Mouse (Mus musculus) forebrain, embryonic 16.5 days (tissue): ENCODE results near the gene Tenm2. TPM values are rescaled to one million over a fixed set of nuclear protein-coding genes. Genes with fewer than 3 reads are reported as not detected.

Experiments
- ATAC-seq: fragments of 200-750 bp; cut with Nextera tagmentation; 2 replicates; pipeline ENCODE4 v1.8.0; 2017; ENCODE audit warnings: mild to moderate bottlenecking, moderate library complexity
- H3K27ac ChIP-seq: fragments of 300-500 bp; sonication (generic); 2 replicates; pipeline ENCODE4 v1.5.1; 2014; ENCODE audit warnings: low read length, control low read depth
- H3K27me3 ChIP-seq: fragments of 300-500 bp; sonication (generic); replicated peaks from 2 replicates; pipeline ENCODE4 v1.6.1; 2014; ENCODE audit warnings: low read length; ENCODE audit not compliant: control insufficient read depth, insufficient read depth
- H3K36me3 ChIP-seq: fragments of 300-500 bp; sonication (generic); 2 replicates; pipeline ENCODE4 v1.6.1; 2014; ENCODE audit not compliant: control insufficient read depth, insufficient read depth
- H3K4me1 ChIP-seq: fragments of 300-500 bp; sonication (generic); replicated peaks from 2 replicates; pipeline ENCODE4 v1.6.1; 2014; ENCODE audit warnings: low read length; ENCODE audit not compliant: control insufficient read depth, insufficient read depth
- H3K4me2 ChIP-seq: fragments of 300-500 bp; sonication (generic); 2 replicates; pipeline ENCODE4 v1.6.1; 2014; ENCODE audit warnings: mild to moderate bottlenecking, low read length, control low read depth
- H3K4me3 ChIP-seq: fragments of 300-500 bp; sonication (generic); replicated peaks from 2 replicates; pipeline ENCODE4 v1.5.1; 2014; ENCODE audit warnings: mild to moderate bottlenecking, low read length, control low read depth
- H3K9ac ChIP-seq: fragments of 300-500 bp; sonication (generic); replicated peaks from 2 replicates; pipeline ENCODE4 v1.6.1; 2014; ENCODE audit warnings: low read depth, low read length, control low read depth
- H3K9me3 ChIP-seq: fragments of 300-500 bp; sonication (generic); 2 replicates; pipeline ENCODE4 v1.6.1; 2016; ENCODE audit warnings: low read length; ENCODE audit not compliant: control insufficient read depth
- WGBS: fragments of 180-500 bp; shearing (Covaris S2); extraction: QIAGEN DNeasy Blood & Tissue Kit; methylation state at CpG from one replicate; pipeline ENCODE4 v1.1.7; 2014; 5-methylcytosine and 5-hydroxymethylcytosine counted together
- polyA plus RNA-seq: library from polyadenylated mRNA; unstranded; fragments of >200 nt; fragmentation: Nextera tagmentation; extraction: Ambion mirVana; gene quantifications from 2 replicates; pipeline ENCODE4 v1.2.1, GENCODE M21; 2015

The Tenm2 gene
- polyA plus RNA-seq, 1 experiment from 2014 or later = 58.7 TPM

GRCm38 (mm10) chr11:36090210-36090609 lies 1145.6 kb downstream of the Tenm2 start:
- 17% methylated on average over 3 of the region's 3 CpGs for WGBS
- Histone ChIP-seq H3K9ac (no peak overlapping the region), H3K9me3 (no peaks in the 10 kb centered on the region), H3K36me3 (no peaks in the 10 kb centered on the region), H3K27me3 (no peaks in the 10 kb centered on the region), H3K4me1 (no peaks in the 10 kb centered on the region), H3K4me2 (no peak overlapping the region), H3K4me3 (no peak overlapping the region), H3K27ac (no peak overlapping the region)
- ATAC-seq = no peak

GRCm38 (mm10) chr11:36081399-36082053 lies 1154.2 kb downstream of the Tenm2 start:
- Histone ChIP-seq H3K9me3 (no peaks in the 10 kb centered on the region), H3K27ac (no peak overlapping the region), H3K9ac (no peak overlapping the region), H3K36me3 (no peaks in the 10 kb centered on the region), H3K4me2 (no peak overlapping the region), H3K27me3 (no peaks in the 10 kb centered on the region), H3K4me3 (no peak overlapping the region), H3K4me1 (peaks cover 10% of the 10 kb centered on the region)
- 49% methylated on average over 10 of the region's 10 CpGs for WGBS
- 0 out of 2 replicates have a peak, but pooled peaks have one; percentile 24 for ATAC-seq

DNA sequence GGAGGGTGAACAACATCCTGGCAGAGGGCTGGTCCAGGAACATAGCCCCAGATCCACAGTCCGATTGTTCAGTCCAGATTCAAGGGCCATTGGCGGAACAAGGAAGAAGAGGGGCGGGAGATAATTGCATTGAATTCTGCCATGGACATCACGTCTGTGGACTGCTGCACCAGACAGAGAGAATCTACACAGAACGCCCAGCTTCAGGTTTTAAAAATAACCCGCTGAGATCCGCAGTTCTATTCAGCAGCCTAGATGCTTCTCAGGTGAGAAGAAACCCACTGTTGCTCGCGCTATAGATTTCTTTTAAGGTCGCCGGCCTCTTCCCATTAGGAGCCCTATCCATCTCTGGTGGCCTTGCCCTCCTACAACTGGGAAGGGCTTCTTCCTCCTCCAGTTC lies 1155.0 kb downstream of the Tenm2 start:
- Histone ChIP-seq H3K9me3 (no peaks in the 10 kb centered on the region), H3K4me3 (no peak overlapping the region), H3K4me1 (peaks cover 10% of the 10 kb centered on the region), H3K27ac (no peak overlapping the region), H3K36me3 (no peaks in the 10 kb centered on the region), H3K4me2 (no peak overlapping the region), H3K27me3 (no peaks in the 10 kb centered on the region), H3K9ac (0 out of 2 replicates have a peak overlapping the region, but pooled peaks have one; percentile 0)
- WGBS = 58% methylated on average over 11 of the region's 11 CpGs
- no peak for ATAC-seq

DNA sequence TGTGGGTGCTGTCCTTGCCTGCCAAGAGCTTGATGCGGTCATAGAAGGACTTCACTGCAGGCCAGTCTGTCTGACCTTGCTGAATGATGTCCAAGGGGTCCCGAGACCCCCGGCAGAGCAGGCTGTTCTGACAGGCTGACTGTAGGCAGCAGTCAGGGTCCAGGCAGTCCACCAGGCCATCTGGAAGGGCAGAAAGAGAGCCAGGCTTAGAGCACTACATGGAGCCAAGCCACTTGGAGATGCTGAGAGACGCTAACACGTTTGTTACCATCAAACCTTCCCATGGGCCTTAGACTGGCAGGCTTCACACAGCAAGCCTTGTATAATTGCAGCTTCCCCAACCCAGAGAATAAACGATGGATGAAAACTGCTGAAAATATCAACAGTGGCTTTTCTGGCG lies 1157.4 kb downstream of the Tenm2 start:
- no peaks in the 10 kb centered on the region for H3K27me3 ChIP-seq
- H3K27ac ChIP-seq = no peak overlapping the region
- H3K9me3 ChIP-seq = no peaks in the 10 kb centered on the region
- H3K9ac ChIP-seq = no peak overlapping the region
- no peak overlapping the region for H3K4me3 ChIP-seq
- 75% methylated on average over 7 of the region's 7 CpGs for WGBS
- ATAC-seq = no peak
- no peak overlapping the region for H3K4me2 ChIP-seq
- H3K36me3 ChIP-seq = no peaks in the 10 kb centered on the region
- peaks cover 28% of the 10 kb centered on the region for H3K4me1 ChIP-seq

DNA sequence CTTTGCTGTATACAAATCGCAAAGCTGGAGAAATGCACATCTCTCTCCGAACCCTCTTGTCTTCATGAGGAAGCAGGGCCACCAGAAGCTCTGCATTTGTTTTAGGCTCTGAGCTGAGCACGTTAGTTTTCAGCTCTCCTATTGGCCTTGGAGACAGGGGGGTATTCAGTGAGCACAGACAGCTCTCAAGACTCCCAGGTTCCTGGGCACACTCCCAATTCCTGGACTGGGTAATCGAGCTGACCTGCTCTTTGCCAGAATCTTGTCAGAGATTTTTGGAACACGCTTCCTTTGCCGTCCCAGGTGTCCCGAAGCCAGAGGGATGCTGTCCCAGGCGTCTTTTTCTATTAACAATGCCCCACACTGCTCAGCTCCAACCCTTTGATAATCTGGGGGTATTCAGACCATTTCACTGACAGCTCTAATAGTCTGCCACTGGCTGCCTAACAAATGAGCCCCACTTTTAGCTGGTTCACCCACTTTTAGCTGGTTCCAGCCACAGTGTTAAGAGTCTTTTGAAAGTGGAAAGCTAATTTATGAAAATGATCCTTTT lies 1161.7 kb downstream of the Tenm2 start:
- peak overlapping the region; percentile 57 for H3K27ac ChIP-seq

DNA sequence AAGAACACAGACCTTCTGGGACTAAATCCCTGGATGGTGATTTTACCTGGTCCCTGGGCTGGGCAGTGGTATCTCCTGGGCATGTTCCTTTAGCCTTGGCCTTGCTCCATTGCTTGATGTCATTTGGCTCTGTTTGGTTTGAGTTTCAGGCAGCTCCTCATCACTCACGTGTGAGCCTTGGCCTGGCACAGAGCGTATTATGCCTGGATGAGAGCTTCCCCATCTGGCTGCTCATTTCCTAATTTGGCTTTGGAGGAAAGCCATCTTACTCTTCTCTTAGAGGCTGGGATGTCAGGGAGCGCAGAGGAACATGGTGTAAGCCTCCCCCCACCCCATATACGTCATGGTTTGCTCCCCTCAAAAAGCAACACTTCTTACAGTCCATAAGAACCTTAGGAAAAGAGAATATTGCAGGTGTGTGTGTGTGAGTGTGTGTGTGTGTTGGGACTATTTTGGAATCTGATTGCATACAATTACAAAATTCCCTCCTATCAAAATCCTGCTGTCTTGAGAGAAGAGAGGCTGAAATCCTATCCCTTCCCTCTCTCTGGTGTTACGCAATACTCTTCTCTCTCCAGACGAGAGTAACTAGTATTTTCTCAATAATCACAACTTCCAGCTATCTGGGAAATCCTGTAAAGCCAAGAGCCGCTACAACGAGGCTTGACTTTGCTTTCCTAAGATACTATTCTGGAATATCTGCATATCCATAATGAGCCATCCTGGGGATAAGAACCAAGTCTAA lies 1162.5 kb downstream of the Tenm2 start:
- 0 out of 2 replicates have a peak overlapping the region, but pooled peaks have one; percentile 27 for H3K4me2 ChIP-seq
- H3K4me1 ChIP-seq = peaks cover 39% of the 10 kb centered on the region
- H3K4me3 ChIP-seq = no peak overlapping the region
- H3K9me3 ChIP-seq = no peaks in the 10 kb centered on the region
- no peaks in the 10 kb centered on the region for H3K27me3 ChIP-seq
- peak overlapping the region; percentile 64 for H3K27ac ChIP-seq
- ATAC-seq = peak; percentile 85
- 43% methylated on average over 8 of the region's 8 CpGs for WGBS
- H3K36me3 ChIP-seq = no peaks in the 10 kb centered on the region
- no peak overlapping the region for H3K9ac ChIP-seq

More for the DNA sequence above, 1161.7 kb downstream of the Tenm2 start:
- Histone ChIP-seq H3K4me3 (no peak overlapping the region), H3K36me3 (no peaks in the 10 kb centered on the region), H3K4me1 (peaks cover 39% of the 10 kb centered on the region), H3K4me2 (peak overlapping the region; percentile 16; the same call in 1 of the 2 replicates), H3K27me3 (no peaks in the 10 kb centered on the region), H3K9me3 (no peaks in the 10 kb centered on the region), H3K9ac (no peak overlapping the region)
- ATAC-seq = peak; percentile 77
- WGBS = 17% methylated on average over 8 of the region's 8 CpGs

GRCm38 (mm10) chr11:36072646-36073045 lies 1163.1 kb downstream of the Tenm2 start:
- Histone ChIP-seq H3K4me1 (peaks cover 39% of the 10 kb centered on the region), H3K9ac (no peak overlapping the region), H3K4me2 (no peak overlapping the region), H3K9me3 (no peaks in the 10 kb centered on the region), H3K4me3 (no peak overlapping the region), H3K27me3 (no peaks in the 10 kb centered on the region), H3K36me3 (no peaks in the 10 kb centered on the region), H3K27ac (peak overlapping the region; percentile 64)
- 58% methylated on average over 5 of the region's 5 CpGs for WGBS
- 0 out of 2 replicates have a peak, but pooled peaks have one; percentile 13 for ATAC-seq

DNA sequence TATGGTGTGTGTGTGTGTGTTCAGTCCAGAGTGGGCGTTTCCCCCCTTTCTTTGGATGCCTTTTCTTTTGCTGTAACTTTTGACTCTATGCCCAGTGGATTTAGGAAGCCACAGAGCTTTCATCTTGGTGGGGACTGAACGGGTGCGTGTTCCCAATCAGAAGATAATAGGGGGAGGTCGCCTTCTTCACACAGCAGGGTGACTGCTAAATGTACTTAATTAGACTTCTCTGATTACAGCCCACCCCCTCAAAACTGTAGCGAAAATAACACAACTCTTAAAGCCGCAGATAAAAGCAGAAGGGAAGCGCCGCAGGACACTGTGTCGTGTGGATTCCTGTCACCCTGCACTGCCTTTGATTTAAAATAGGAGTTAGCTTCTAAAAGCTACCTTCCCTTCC lies 1163.7 kb downstream of the Tenm2 start:
- H3K4me1 ChIP-seq = peaks cover 39% of the 10 kb centered on the region
- ATAC-seq = no peak
- H3K27me3 ChIP-seq = no peaks in the 10 kb centered on the region
- no peaks in the 10 kb centered on the region for H3K9me3 ChIP-seq
- no peaks in the 10 kb centered on the region for H3K36me3 ChIP-seq
- H3K27ac ChIP-seq = no peak overlapping the region
- no peak overlapping the region for H3K4me3 ChIP-seq
- no peak overlapping the region for H3K4me2 ChIP-seq
- 11% methylated on average over 9 of the region's 9 CpGs for WGBS
- H3K9ac ChIP-seq = no peak overlapping the region

- Histone ChIP-seq H3K9me3 (no peaks in the 10 kb centered on the region), H3K4me2 (no peak overlapping the region), H3K36me3 (no peaks in the 10 kb centered on the region), H3K27me3 (no peaks in the 10 kb centered on the region), H3K4me3 (no peak overlapping the region), H3K9ac (no peak overlapping the region), H3K4me1 (peaks cover 6% of the 10 kb centered on the region; the same call in 1 of the 2 replicates), H3K27ac (no peak overlapping the region)
- ATAC-seq = no peak
- no CpG with 5 or more reads among the region's 1 CpGs for WGBS
Observed at GRCm38 (mm10) chr11:36059325-36059843, 1176.4 kb downstream of the Tenm2 start.
